Mouse (Mus musculus) embryonic facial prominence, embryonic 15.5 days (tissue): ENCODE measurements around the gene Nrg3. TPM values are rescaled to one million over a fixed set of nuclear protein-coding genes. Genes with fewer than 3 reads are reported as not detected.

Experiments
- ATAC-seq: fragments of 200-750 bp; cut with Nextera tagmentation; 2 replicates; pipeline ENCODE4 v1.8.0; 2017; ENCODE audit warnings: low read depth, moderate TSS enrichment; ENCODE audit not compliant: insufficient number of reproducible peaks, low FRiP score, low TSS enrichment
- H3K27ac ChIP-seq: fragments of 300-500 bp; sonication (generic); replicated peaks from 2 replicates; pipeline ENCODE4 v1.5.1; 2015; ENCODE audit warnings: mild to moderate bottlenecking, inconsistent platforms
- H3K27me3 ChIP-seq: fragments of 300-500 bp; sonication (generic); 2 replicates; pipeline ENCODE4 v1.6.1; 2015; ENCODE audit warnings: inconsistent platforms
- H3K36me3 ChIP-seq: fragments of 300-500 bp; sonication (generic); 2 replicates; pipeline ENCODE4 v1.6.1; 2015; ENCODE audit warnings: mild to moderate bottlenecking, inconsistent platforms
- H3K4me1 ChIP-seq: fragments of 300-500 bp; sonication (generic); 2 replicates; pipeline ENCODE4 v1.6.1; 2015; ENCODE audit warnings: inconsistent platforms
- H3K4me2 ChIP-seq: fragments of 300-500 bp; sonication (generic); replicated peaks from 2 replicates; pipeline ENCODE4 v1.6.1; 2015; ENCODE audit warnings: mild to moderate bottlenecking, inconsistent platforms
- H3K4me3 ChIP-seq: fragments of 300-500 bp; sonication (generic); replicated peaks from 2 replicates; pipeline ENCODE4 v1.5.1; 2015; ENCODE audit warnings: mild to moderate bottlenecking, inconsistent platforms
- H3K9ac ChIP-seq: fragments of 300-500 bp; sonication (generic); 2 replicates; pipeline ENCODE4 v1.6.1; 2015; ENCODE audit warnings: inconsistent platforms
- H3K9me3 ChIP-seq: fragments of 300-500 bp; sonication (generic); replicated peaks from 2 replicates; pipeline ENCODE4 v1.6.1; 2016; ENCODE audit warnings: inconsistent platforms
- WGBS: fragments of 180-500 bp; shearing (Covaris S2); methylation state at CpG from one replicate; pipeline ENCODE4 v1.1.7; 2015; 5-methylcytosine and 5-hydroxymethylcytosine counted together
- polyA plus RNA-seq: library from polyadenylated mRNA; unstranded; fragments of >200 nt; fragmentation: Nextera tagmentation; extraction: Ambion mirVana; gene quantifications from 2 replicates; pipeline ENCODE4 v1.2.1, GENCODE M21; 2015

The Nrg3 gene
- polyA plus RNA-seq, 1 experiment from 2014 or later: 0.16 TPM

DNA sequence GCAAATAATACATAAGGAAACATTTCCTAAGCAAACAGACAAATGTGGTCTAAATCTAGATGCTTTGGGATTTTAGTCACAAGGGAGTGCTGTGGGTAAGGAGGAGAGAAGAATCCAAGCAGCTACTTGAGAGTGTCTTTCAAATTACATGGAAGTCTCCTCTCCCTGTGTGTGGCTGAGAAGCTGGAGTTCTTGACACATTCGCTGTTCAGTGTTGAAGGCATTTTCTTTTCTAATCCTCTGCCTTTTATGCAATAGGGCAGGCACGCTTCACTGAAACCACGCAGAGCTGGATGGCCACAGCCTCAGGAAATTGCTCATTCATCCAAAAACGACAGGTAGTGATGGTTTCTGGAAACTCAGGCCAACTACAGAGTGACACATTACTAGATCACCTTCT, 769.0 kb downstream of the Nrg3 start:
- Histone ChIP-seq H3K4me2 (no peak overlapping the region), H3K27me3 (no peaks in the 10 kb centered on the region), H3K4me3 (no peak overlapping the region), H3K36me3 (no peaks in the 10 kb centered on the region), H3K4me1 (no peaks in the 10 kb centered on the region), H3K9me3 (no peaks in the 10 kb centered on the region), H3K9ac (no peak overlapping the region), H3K27ac (no peak overlapping the region)
- WGBS: 41% methylated on average over 4 of the region's 4 CpGs
- ATAC-seq: no peak

DNA sequence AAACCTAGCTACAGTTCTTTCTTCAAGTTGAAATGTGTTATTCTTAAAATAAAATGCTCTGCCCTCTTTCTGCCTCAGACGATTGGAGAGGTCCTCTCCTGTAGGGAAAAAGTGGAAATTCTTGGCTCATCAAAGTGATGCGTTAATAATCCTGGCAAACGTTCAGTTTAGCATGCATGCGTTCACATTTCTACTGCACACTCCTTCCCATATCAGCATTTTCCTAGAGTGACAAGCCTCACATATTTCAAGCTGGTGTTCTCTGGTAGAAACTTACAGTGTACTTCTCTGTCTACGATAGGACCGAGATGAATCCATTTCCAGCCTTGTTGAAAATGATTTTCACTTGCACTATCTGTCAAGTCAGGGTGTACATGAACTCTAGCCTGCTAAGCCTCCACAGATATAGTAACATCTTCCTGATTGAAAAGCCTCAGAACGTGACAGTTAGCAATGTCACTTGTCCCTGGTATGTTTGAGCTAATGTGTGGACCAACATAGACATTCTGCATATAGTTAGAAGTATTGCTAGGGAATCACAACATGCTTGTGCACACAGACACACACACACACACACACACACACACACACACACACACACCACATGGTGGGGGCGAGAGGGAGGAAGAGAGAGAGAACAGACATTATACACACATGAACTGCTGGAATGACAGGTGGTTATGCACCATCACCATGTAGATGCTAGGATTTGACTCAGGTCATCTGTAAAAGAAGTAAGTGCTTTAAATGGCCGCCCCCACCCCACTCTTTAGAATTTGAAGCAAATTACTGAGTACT, 770.1 kb downstream of the Nrg3 start:
- H3K4me2 ChIP-seq: no peak overlapping the region
- H3K36me3 ChIP-seq: no peaks in the 10 kb centered on the region
- H3K27ac ChIP-seq: no peak overlapping the region
- no peaks in the 10 kb centered on the region for H3K27me3 ChIP-seq
- no peaks in the 10 kb centered on the region for H3K9me3 ChIP-seq
- no peak overlapping the region for H3K9ac ChIP-seq
- whole genome bisulfite sequencing: 67% methylated on average over 9 of the region's 9 CpGs
- H3K4me3 ChIP-seq: no peak overlapping the region
- no peaks in the 10 kb centered on the region for H3K4me1 ChIP-seq
- no peak for ATAC-seq

- no peak overlapping the region for H3K9ac ChIP-seq
- H3K9me3 ChIP-seq: no peaks in the 10 kb centered on the region
- no peaks in the 10 kb centered on the region for H3K4me1 ChIP-seq
- no peak overlapping the region for H3K27ac ChIP-seq
- no peak overlapping the region for H3K4me3 ChIP-seq
- no peak for ATAC-seq
- H3K36me3 ChIP-seq: no peaks in the 10 kb centered on the region
- no peak overlapping the region for H3K4me2 ChIP-seq
- WGBS: 24% methylated on average over 1 of the region's 1 CpGs
- no peaks in the 10 kb centered on the region for H3K27me3 ChIP-seq
Measured at GRCm38 (mm10) chr14:38701413-38701812, 771.5 kb downstream of the Nrg3 start.

- Histone ChIP-seq H3K4me2 (no peak overlapping the region), H3K9me3 (no peaks in the 10 kb centered on the region), H3K36me3 (no peaks in the 10 kb centered on the region), H3K27ac (no peak overlapping the region), H3K4me1 (no peaks in the 10 kb centered on the region), H3K9ac (no peak overlapping the region), H3K27me3 (no peaks in the 10 kb centered on the region), H3K4me3 (no peak overlapping the region)
- no peak for ATAC-seq
- 84% methylated on average over 3 of the region's 3 CpGs for WGBS
Measured at GRCm38 (mm10) chr14:38700972-38701371, 771.9 kb downstream of the Nrg3 start.

DNA sequence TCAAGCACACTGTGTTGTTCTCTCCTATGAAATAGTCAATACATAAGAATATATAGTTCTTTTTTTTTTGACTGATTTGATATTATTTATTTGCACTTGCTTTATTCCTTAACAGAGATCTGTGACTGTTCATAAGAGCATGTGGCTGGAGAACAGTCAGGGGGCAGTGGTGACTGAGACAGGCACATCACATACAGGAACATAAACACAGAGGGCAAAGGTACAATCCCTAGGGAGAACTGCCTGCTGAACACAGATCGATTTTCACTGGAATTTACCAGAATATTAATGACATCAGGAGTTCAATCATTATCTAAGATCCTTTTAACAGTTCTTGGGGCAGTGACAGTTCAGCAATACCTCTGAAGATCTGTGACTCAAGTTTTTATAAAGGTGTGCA, 812.9 kb downstream of the Nrg3 start:
- no peaks in the 10 kb centered on the region for H3K36me3 ChIP-seq
- no peaks in the 10 kb centered on the region for H3K9me3 ChIP-seq
- H3K4me3 ChIP-seq: no peak overlapping the region
- no peaks in the 10 kb centered on the region for H3K27me3 ChIP-seq
- H3K4me1 ChIP-seq: no peaks in the 10 kb centered on the region
- H3K9ac ChIP-seq: no peak overlapping the region
- H3K27ac ChIP-seq: no peak overlapping the region
- WGBS: 35% methylated on average over 1 of the region's 1 CpGs
- no peak for ATAC-seq
- no peak overlapping the region for H3K4me2 ChIP-seq

GRCm38 (mm10) chr14:38637070-38637469, 835.8 kb downstream of the Nrg3 start:
- no peak overlapping the region for H3K27ac ChIP-seq
- no peaks in the 10 kb centered on the region for H3K36me3 ChIP-seq
- H3K27me3 ChIP-seq: no peaks in the 10 kb centered on the region
- no peak overlapping the region for H3K4me2 ChIP-seq
- no peak overlapping the region for H3K4me3 ChIP-seq
- 74% methylated on average over 3 of the region's 3 CpGs for WGBS
- H3K9me3 ChIP-seq: no peaks in the 10 kb centered on the region
- ATAC-seq: no peak
- H3K4me1 ChIP-seq: no peaks in the 10 kb centered on the region
- no peak overlapping the region for H3K9ac ChIP-seq

- WGBS: 80% methylated on average over 3 of the region's 3 CpGs
Measured at GRCm38 (mm10) chr14:38630114-38630513, 842.8 kb downstream of the Nrg3 start.

DNA sequence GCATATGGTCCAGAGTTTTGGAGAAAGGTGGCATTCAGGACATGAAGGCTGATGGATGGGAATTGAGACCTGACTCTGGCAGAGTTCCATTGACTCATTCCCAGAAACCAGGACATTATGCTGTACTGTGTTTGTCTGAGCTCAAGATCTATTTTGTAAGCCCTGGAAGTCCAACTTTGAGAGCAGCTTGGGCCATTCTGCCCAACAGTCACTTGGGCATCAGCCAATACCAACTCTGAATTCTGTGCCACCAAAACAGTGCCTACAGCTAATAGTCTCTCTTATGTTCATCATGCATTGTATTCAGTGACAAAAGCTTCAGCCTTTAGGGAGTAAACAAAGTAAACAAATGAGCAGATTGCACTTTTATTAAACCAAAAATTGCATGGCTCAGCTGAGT, 843.2 kb downstream of the Nrg3 start:
- Histone ChIP-seq H3K4me3 (no peak overlapping the region), H3K27me3 (no peaks in the 10 kb centered on the region), H3K9me3 (no peaks in the 10 kb centered on the region), H3K36me3 (no peaks in the 10 kb centered on the region), H3K4me1 (no peaks in the 10 kb centered on the region), H3K4me2 (no peak overlapping the region), H3K9ac (no peak overlapping the region), H3K27ac (no peak overlapping the region)
- ATAC-seq: no peak

More at GRCm38 (mm10) chr14:38630114-38630513, 842.8 kb downstream of the Nrg3 start:
- Histone ChIP-seq H3K4me1 (no peaks in the 10 kb centered on the region), H3K4me3 (no peak overlapping the region), H3K4me2 (no peak overlapping the region), H3K27me3 (no peaks in the 10 kb centered on the region), H3K9ac (no peak overlapping the region), H3K27ac (no peak overlapping the region), H3K36me3 (no peaks in the 10 kb centered on the region), H3K9me3 (no peaks in the 10 kb centered on the region)
- no peak for ATAC-seq

- Histone ChIP-seq H3K27ac (no peak overlapping the region), H3K36me3 (no peaks in the 10 kb centered on the region), H3K9me3 (no peaks in the 10 kb centered on the region), H3K4me2 (no peak overlapping the region), H3K4me3 (no peak overlapping the region), H3K27me3 (no peaks in the 10 kb centered on the region), H3K4me1 (no peaks in the 10 kb centered on the region), H3K9ac (no peak overlapping the region)
- 42% methylated on average over 2 of the region's 2 CpGs for WGBS
- ATAC-seq: no peak
Measured at GRCm38 (mm10) chr14:38628862-38629619, 843.8 kb downstream of the Nrg3 start.

GRCm38 (mm10) chr14:38616969-38617368, 855.9 kb downstream of the Nrg3 start:
- H3K27ac ChIP-seq: no peak overlapping the region
- H3K36me3 ChIP-seq: no peaks in the 10 kb centered on the region
- no peak overlapping the region for H3K4me2 ChIP-seq
- no peak overlapping the region for H3K4me3 ChIP-seq
- no peak for ATAC-seq
- no peaks in the 10 kb centered on the region for H3K9me3 ChIP-seq
- H3K27me3 ChIP-seq: no peaks in the 10 kb centered on the region
- no peaks in the 10 kb centered on the region for H3K4me1 ChIP-seq
- H3K9ac ChIP-seq: no peak overlapping the region

GRCm38 (mm10) chr14:38597735-38598134, 875.2 kb downstream of the Nrg3 start:
- no peak overlapping the region for H3K4me2 ChIP-seq
- no peaks in the 10 kb centered on the region for H3K36me3 ChIP-seq
- ATAC-seq: no peak
- H3K4me1 ChIP-seq: no peaks in the 10 kb centered on the region
- no peak overlapping the region for H3K27ac ChIP-seq
- H3K4me3 ChIP-seq: no peak overlapping the region
- H3K9ac ChIP-seq: no peak overlapping the region
- no peaks in the 10 kb centered on the region for H3K27me3 ChIP-seq
- H3K9me3 ChIP-seq: no peaks in the 10 kb centered on the region

GRCm38 (mm10) chr14:38594297-38594696, 878.6 kb downstream of the Nrg3 start:
- Histone ChIP-seq H3K27ac (no peak overlapping the region), H3K9me3 (no peaks in the 10 kb centered on the region), H3K9ac (no peak overlapping the region), H3K4me1 (no peaks in the 10 kb centered on the region), H3K4me3 (no peak overlapping the region), H3K36me3 (no peaks in the 10 kb centered on the region), H3K4me2 (no peak overlapping the region), H3K27me3 (no peaks in the 10 kb centered on the region)
- 80% methylated on average over 1 of the region's 1 CpGs for WGBS
- ATAC-seq: no peak
